Mouse (Mus musculus) myocyte (in vitro differentiated cells): ENCODE data around the gene Tmem208.

Experiments used
- CEBPB ChIP-seq: IDR thresholded peaks from 2 replicates; pipeline ENCODE4 v1.6.1; 2011; ENCODE audit warnings: mild to moderate bottlenecking, moderate library complexity; ENCODE audit not compliant: poor library complexity, insufficient read depth, severe bottlenecking
- E2F4 ChIP-seq: IDR thresholded peaks from one replicate; pipeline ENCODE4 v1.6.1; 2011; ENCODE audit warnings: mild to moderate bottlenecking, control low read depth, moderate library complexity; ENCODE audit not compliant: insufficient read depth
- MAX ChIP-seq: IDR thresholded peaks from one replicate; pipeline ENCODE4 v1.6.1; 2011; ENCODE audit warnings: low read depth, mild to moderate bottlenecking, control low read depth
- MYOD1 ChIP-seq, 3 experiments: IDR thresholded peaks; one replicate each; pipeline ENCODE4 v1.6.1; 2011; ENCODE audit warnings: control low read depth in 2 of 3, low read depth in 2 of 3, mild to moderate bottlenecking in 2 of 3, moderate library complexity in 1 of 3; ENCODE audit not compliant: insufficient read length in 2 of 3, control insufficient read depth in 1 of 3
- MYOG ChIP-seq, 3 experiments: IDR thresholded peaks; one replicate each; pipeline ENCODE4 v1.6.1; 2011; ENCODE audit warnings: control low read depth in 2 of 3, low read depth in 2 of 3, mild to moderate bottlenecking in 2 of 3; ENCODE audit not compliant: insufficient read length in 2 of 3, control insufficient read depth in 1 of 3, insufficient read depth in 1 of 3
- POLR2A ChIP-seq: IDR thresholded peaks from one replicate; pipeline ENCODE4 v1.6.1; 2011; ENCODE audit warnings: low read depth, mild to moderate bottlenecking, control low read depth, moderate library complexity; ENCODE audit not compliant: insufficient read length
- POLR2AphosphoS2 ChIP-seq: IDR thresholded peaks from one replicate; pipeline ENCODE4 v1.6.1; 2011; ENCODE audit warnings: low read depth, control low read depth; ENCODE audit not compliant: insufficient read length
- REST ChIP-seq: IDR thresholded peaks from one replicate; pipeline ENCODE4 v1.6.1; 2011; ENCODE audit warnings: mild to moderate bottlenecking, control low read depth, moderate library complexity; ENCODE audit not compliant: insufficient read depth, insufficient read length
- SRF ChIP-seq: IDR thresholded peaks from one replicate; pipeline ENCODE4 v1.6.1; 2011; ENCODE audit warnings: low read depth; ENCODE audit not compliant: control insufficient read depth, insufficient read length
- TCF12 ChIP-seq: IDR thresholded peaks from one replicate; pipeline ENCODE4 v1.6.1; 2011; ENCODE audit warnings: mild to moderate bottlenecking, control low read depth; ENCODE audit not compliant: poor library complexity, insufficient read depth, severe bottlenecking
- TCF3 ChIP-seq: IDR thresholded peaks from one replicate; pipeline ENCODE4 v1.6.1; 2011; ENCODE audit warnings: low read depth, control low read depth; ENCODE audit not compliant: insufficient read length
- USF1 ChIP-seq: IDR thresholded peaks from one replicate; pipeline ENCODE4 v1.6.1; 2011; ENCODE audit warnings: low read depth, mild to moderate bottlenecking, control low read depth, moderate library complexity

DNA sequence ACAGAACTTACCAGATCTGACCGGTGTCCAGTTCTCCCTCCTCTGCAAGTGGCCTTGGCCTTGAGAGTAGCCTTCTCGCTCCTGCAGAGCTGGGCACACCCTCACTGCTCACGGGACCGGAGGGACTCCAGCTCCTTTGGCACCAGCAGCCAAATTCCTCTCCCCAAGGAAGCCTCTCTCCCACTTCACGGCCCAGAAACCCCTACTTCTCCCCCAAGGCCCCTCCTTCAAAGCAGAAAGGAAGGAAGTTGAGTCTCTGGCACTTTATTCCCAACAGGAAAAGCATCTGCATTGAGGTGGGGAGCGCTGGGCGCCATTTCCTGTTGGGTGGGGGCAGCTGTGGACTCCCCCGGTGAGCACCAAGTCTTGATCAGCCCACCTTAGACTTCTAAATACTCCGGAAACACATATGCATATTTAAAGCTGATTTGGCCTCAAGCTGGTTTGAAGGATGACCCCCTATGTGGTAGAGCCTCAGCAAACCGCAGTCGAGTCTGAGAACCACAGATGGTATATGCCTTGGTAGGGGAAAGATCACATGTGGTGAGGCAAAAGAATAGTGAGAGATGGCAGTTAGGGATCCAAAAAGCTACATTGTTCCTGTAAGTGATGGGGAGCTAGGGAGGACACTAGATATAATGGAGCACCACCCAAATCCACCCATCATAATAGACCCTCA, 30.1 kb upstream of the Tmem208 start, which contains the start of gene Exoc3l:
- TF ChIP-seq POLR2A (no peak), POLR2AphosphoS2 (no peak), MAX (no peak), E2F4 (no peak), REST (no peak), TCF12 (no peak), MYOG (IDR thresholded peaks at IDR 0.05; ENCODE audit: control insufficient read depth in 1 of 3, insufficient read depth in 1 of 3, insufficient read length in 2 of 3, low read depth in 2 of 3) (no peak), CEBPB (no peak), USF1 (no peak), MYOD1 (IDR thresholded peaks at IDR 0.05; ENCODE audit: control insufficient read depth in 1 of 3, insufficient read length in 2 of 3, low read depth in 2 of 3) (no peak), SRF (no peak), TCF3 (no peak)
